Mouse (Mus musculus): Measurements from ENCODE around the gene Sypl2. TPM values are rescaled to one million over a fixed set of nuclear protein-coding genes. Genes with fewer than 3 reads are reported as not detected.

The Sypl2 gene
- polyA plus RNA-seq, 1 experiment, result 0.28 TPM

- Histone ChIP-seq H3ac (ENCODE audit: control insufficient read depth, insufficient read length) (no peak overlapping the region), H3K36me3 (ENCODE audit: control insufficient read depth, insufficient read depth) (no peaks in the 10 kb centered on the region), H3K4me3 (no peak overlapping the region), H3K4me2 (ENCODE audit: low read depth) (no peak overlapping the region), H3K27me3 (ENCODE audit: control insufficient read depth, insufficient read depth, insufficient read length) (peaks cover 56% of the 10 kb centered on the region), H3K79me2 (ENCODE audit: control insufficient read depth, insufficient read depth) (no peaks in the 10 kb centered on the region)
- TF ChIP-seq MAX (IDR thresholded peaks at IDR 0.05; ENCODE audit: low read depth) (no peak), MYOD1 (IDR thresholded peaks at IDR 0.05; ENCODE audit: control insufficient read depth in 1 of 3, insufficient read length in 2 of 3, low read depth in 2 of 3) (peak in 1 of 3 experiments; percentile 54)
Observed at GRCm38 (mm10) chr3:108225711-108226557, 514 bp downstream of the Sypl2 start.

- no peak overlapping the region for H3ac ChIP-seq (ENCODE audit: control insufficient read depth, insufficient read length)
- H3K79me2 ChIP-seq (ENCODE audit: control insufficient read depth, insufficient read depth), result no peaks in the 10 kb centered on the region
- no peak overlapping the region for H3K4me2 ChIP-seq (ENCODE audit: low read depth)
- no peaks in the 10 kb centered on the region for H3K36me3 ChIP-seq (ENCODE audit: control insufficient read depth, insufficient read depth)
- no peak overlapping the region for H3K4me3 ChIP-seq
- TF ChIP-seq MYOD1 (IDR thresholded peaks at IDR 0.05; ENCODE audit: control insufficient read depth in 1 of 3, insufficient read length in 2 of 3, low read depth in 2 of 3) (peak in 2 of 3 experiments; percentile 16 to 65), MYOG (IDR thresholded peaks at IDR 0.05; ENCODE audit: control insufficient read depth in 1 of 3, insufficient read depth in 1 of 3, insufficient read length in 2 of 3, low read depth in 2 of 3) (peak in 2 of 3 experiments; percentile 45 to 68), POLR2A (IDR thresholded peaks at IDR 0.05; ENCODE audit: insufficient read length, low read depth) (no peak), TCF12 (IDR thresholded peaks at IDR 0.05; ENCODE audit: insufficient read depth, poor library complexity, severe bottlenecking) (no peak)
- H3K27me3 ChIP-seq (ENCODE audit: control insufficient read depth, insufficient read depth, insufficient read length), result peaks cover 74% of the 10 kb centered on the region
Observed at GRCm38 (mm10) chr3:108220661-108221060, 5.8 kb downstream of the Sypl2 start.

GRCm38 (mm10) chr3:108214734-108215133 lies 11.7 kb downstream of the Sypl2 start:
- Histone ChIP-seq H3ac (ENCODE audit: control insufficient read depth, insufficient read length) (no peak overlapping the region), H3K36me3 (ENCODE audit: control insufficient read depth, insufficient read depth) (no peaks in the 10 kb centered on the region), H3K27me3 (ENCODE audit: control insufficient read depth, insufficient read depth, insufficient read length) (peaks cover 36% of the 10 kb centered on the region), H3K4me3 (no peak overlapping the region), H3K79me2 (ENCODE audit: control insufficient read depth, insufficient read depth) (peaks cover 2% of the 10 kb centered on the region), H3K4me2 (ENCODE audit: low read depth) (no peak overlapping the region)
- TF ChIP-seq MAX (IDR thresholded peaks at IDR 0.05; ENCODE audit: low read depth), result peak; percentile 75
- no peak for TF ChIP-seq TCF12 (IDR thresholded peaks at IDR 0.05; ENCODE audit: insufficient read depth, poor library complexity, severe bottlenecking)
- TF ChIP-seq REST (IDR thresholded peaks at IDR 0.05; ENCODE audit: insufficient read depth, insufficient read length), result peak; percentile 88
- no peak for TF ChIP-seq CEBPB (IDR thresholded peaks at IDR 0.05; ENCODE audit: insufficient read depth, poor library complexity, severe bottlenecking)
- TF ChIP-seq MYOG (IDR thresholded peaks at IDR 0.05; ENCODE audit: control insufficient read depth in 1 of 3, insufficient read depth in 1 of 3, insufficient read length in 2 of 3, low read depth in 2 of 3), result no peak
- no peak for TF ChIP-seq USF1 (IDR thresholded peaks at IDR 0.05; ENCODE audit: low read depth)
- TF ChIP-seq TCF3 (IDR thresholded peaks at IDR 0.05; ENCODE audit: insufficient read length, low read depth), result no peak
- TF ChIP-seq SRF (IDR thresholded peaks at IDR 0.05; ENCODE audit: control insufficient read depth, insufficient read length, low read depth), result no peak
- TF ChIP-seq E2F4 (IDR thresholded peaks at IDR 0.05; ENCODE audit: insufficient read depth), result no peak
- TF ChIP-seq MYOD1 (IDR thresholded peaks at IDR 0.05; ENCODE audit: control insufficient read depth in 1 of 3, insufficient read length in 2 of 3, low read depth in 2 of 3), result no peak
- no peak for TF ChIP-seq POLR2AphosphoS2 (IDR thresholded peaks at IDR 0.05; ENCODE audit: insufficient read length, low read depth)

GRCm38 (mm10) chr3:108212406-108212805 lies 14.0 kb downstream of the Sypl2 start:
- Histone ChIP-seq H3K4me3 (no peak overlapping the region), H3K27me3 (ENCODE audit: control insufficient read depth, insufficient read depth, insufficient read length) (peaks cover 13% of the 10 kb centered on the region), H3K79me2 (ENCODE audit: control insufficient read depth, insufficient read depth) (peaks cover 6% of the 10 kb centered on the region), H3K36me3 (ENCODE audit: control insufficient read depth, insufficient read depth) (no peaks in the 10 kb centered on the region), H3ac (ENCODE audit: control insufficient read depth, insufficient read length) (no peak overlapping the region), H3K4me2 (ENCODE audit: low read depth) (no peak overlapping the region)
- no peak for TF ChIP-seq MAX (IDR thresholded peaks at IDR 0.05; ENCODE audit: low read depth)
- TF ChIP-seq POLR2AphosphoS2 (IDR thresholded peaks at IDR 0.05; ENCODE audit: insufficient read length, low read depth), result no peak
- no peak for TF ChIP-seq E2F4 (IDR thresholded peaks at IDR 0.05; ENCODE audit: insufficient read depth)
- TF ChIP-seq MYOD1 (IDR thresholded peaks at IDR 0.05; ENCODE audit: control insufficient read depth in 1 of 3, insufficient read length in 2 of 3, low read depth in 2 of 3), result no peak
- no peak for TF ChIP-seq POLR2A (IDR thresholded peaks at IDR 0.05; ENCODE audit: insufficient read length, low read depth)
- TF ChIP-seq CEBPB (IDR thresholded peaks at IDR 0.05; ENCODE audit: insufficient read depth, poor library complexity, severe bottlenecking), result no peak
- TF ChIP-seq TCF12 (IDR thresholded peaks at IDR 0.05; ENCODE audit: insufficient read depth, poor library complexity, severe bottlenecking), result no peak
- TF ChIP-seq SRF (IDR thresholded peaks at IDR 0.05; ENCODE audit: control insufficient read depth, insufficient read length, low read depth), result no peak
- TF ChIP-seq MYOG (IDR thresholded peaks at IDR 0.05; ENCODE audit: control insufficient read depth in 1 of 3, insufficient read depth in 1 of 3, insufficient read length in 2 of 3, low read depth in 2 of 3), result no peak
- TF ChIP-seq TCF3 (IDR thresholded peaks at IDR 0.05; ENCODE audit: insufficient read length, low read depth), result no peak
- TF ChIP-seq REST (IDR thresholded peaks at IDR 0.05; ENCODE audit: insufficient read depth, insufficient read length), result no peak
- TF ChIP-seq USF1 (IDR thresholded peaks at IDR 0.05; ENCODE audit: low read depth), result no peak

- Histone ChIP-seq H3K27me3 (ENCODE audit: control insufficient read depth, insufficient read depth, insufficient read length) (peaks cover 10% of the 10 kb centered on the region), H3K4me3 (peak overlapping the region; percentile 84), H3ac (ENCODE audit: control insufficient read depth, insufficient read length) (no peak overlapping the region), H3K79me2 (ENCODE audit: control insufficient read depth, insufficient read depth) (peaks cover 6% of the 10 kb centered on the region), H3K4me2 (ENCODE audit: low read depth) (no peak overlapping the region), H3K36me3 (ENCODE audit: control insufficient read depth, insufficient read depth) (no peaks in the 10 kb centered on the region)
- no peak for TF ChIP-seq USF1 (IDR thresholded peaks at IDR 0.05; ENCODE audit: low read depth)
- no peak for TF ChIP-seq MAX (IDR thresholded peaks at IDR 0.05; ENCODE audit: low read depth)
- no peak for TF ChIP-seq POLR2A (IDR thresholded peaks at IDR 0.05; ENCODE audit: insufficient read length, low read depth)
- no peak for TF ChIP-seq E2F4 (IDR thresholded peaks at IDR 0.05; ENCODE audit: insufficient read depth)
- no peak for TF ChIP-seq REST (IDR thresholded peaks at IDR 0.05; ENCODE audit: insufficient read depth, insufficient read length)
- no peak for TF ChIP-seq SRF (IDR thresholded peaks at IDR 0.05; ENCODE audit: control insufficient read depth, insufficient read length, low read depth)
- TF ChIP-seq CEBPB (IDR thresholded peaks at IDR 0.05; ENCODE audit: insufficient read depth, poor library complexity, severe bottlenecking), result no peak
Observed at GRCm38 (mm10) chr3:108211845-108212244, 14.6 kb downstream of the Sypl2 start.
